Mouse (Mus musculus): ENCODE measurements around the gene 1700020L24Rik.

1700020L24Rik gene

GRCm38 (mm10) chr11:83437377-83437776, at the start of gene 1700020L24Rik:
1700020L24Rik (plus strand) TSS chr11:83437677.
- no peak for DNase-seq (ENCODE audit: low spot score in 2 of 2)

DNA sequence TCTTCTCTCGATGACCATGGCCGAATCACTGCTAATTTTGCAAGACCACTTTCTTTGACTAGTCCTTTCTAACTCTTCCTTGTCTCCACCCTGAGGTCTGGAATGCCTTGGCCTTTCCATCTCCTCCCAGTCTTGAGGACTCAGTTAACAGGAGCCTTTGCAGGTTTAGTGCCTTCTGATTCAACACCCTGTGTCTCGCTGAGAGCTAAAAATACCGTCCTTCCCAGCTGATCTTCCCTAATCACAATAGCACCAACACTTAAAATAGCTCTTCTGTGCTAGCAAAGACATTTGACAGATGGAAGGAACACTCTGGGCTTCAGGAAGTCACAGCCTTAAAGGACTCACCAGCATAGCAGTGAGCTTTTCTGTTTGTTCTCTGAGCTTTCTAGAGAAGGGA, 44.4 kb upstream of the 1700020L24Rik start:
- peak; percentile 39 to 51 for DNase-seq (ENCODE audit: low spot score in 2 of 2)

- no peak for DNase-seq (ENCODE audit: low spot score in 2 of 2)
These were observed 42.6 kb upstream of the 1700020L24Rik start for GRCm38 (mm10) chr11:83394802-83395439.

DNA sequence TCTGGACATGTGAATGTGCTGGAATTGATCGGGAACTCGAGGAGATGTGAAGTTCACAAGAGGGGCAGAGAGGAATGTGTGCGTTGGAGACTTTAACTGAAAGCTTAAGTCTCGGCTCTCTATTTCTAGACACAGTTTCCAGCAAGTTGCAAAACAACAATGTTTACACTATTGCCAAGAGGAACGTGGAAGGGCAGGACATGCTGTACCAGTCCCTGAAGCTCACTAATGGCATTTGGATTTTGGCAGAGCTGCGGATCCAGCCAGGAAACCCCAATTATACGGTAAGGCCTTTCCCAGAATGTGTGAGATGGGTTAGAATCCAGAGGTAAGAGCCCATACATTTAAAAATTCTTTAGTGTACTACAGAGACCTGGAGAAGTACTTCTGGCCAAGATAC, 39.9 kb upstream of the 1700020L24Rik start:
- DNase-seq (ENCODE audit: low spot score in 2 of 2) = peak; percentile 20 to 22

DNA sequence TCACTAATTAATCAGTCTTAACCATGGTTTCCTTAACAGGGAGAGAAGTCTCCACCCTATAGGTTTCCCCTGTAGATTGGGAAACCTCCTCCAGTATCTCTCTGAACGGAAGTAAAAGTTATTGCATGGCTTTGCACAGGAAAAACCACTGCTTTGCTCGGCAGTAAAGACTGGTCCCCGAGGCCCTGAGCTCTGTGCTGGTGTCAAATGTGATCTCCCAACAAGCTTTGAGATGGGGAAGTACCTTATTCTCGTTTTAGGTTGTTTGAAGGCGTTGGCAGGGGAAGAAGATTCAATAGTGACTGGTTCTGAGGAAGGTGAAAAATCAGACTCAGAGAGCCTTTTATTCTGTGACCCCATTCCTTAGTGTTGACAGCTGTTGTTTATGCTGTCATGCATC, 38.8 kb upstream of the 1700020L24Rik start:
- no peak for DNase-seq (ENCODE audit: low spot score in 2 of 2)

GRCm38 (mm10) chr11:83403787-83404186, 33.7 kb upstream of the 1700020L24Rik start:
- DNase-seq (ENCODE audit: low spot score in 2 of 2) = no peak

DNA sequence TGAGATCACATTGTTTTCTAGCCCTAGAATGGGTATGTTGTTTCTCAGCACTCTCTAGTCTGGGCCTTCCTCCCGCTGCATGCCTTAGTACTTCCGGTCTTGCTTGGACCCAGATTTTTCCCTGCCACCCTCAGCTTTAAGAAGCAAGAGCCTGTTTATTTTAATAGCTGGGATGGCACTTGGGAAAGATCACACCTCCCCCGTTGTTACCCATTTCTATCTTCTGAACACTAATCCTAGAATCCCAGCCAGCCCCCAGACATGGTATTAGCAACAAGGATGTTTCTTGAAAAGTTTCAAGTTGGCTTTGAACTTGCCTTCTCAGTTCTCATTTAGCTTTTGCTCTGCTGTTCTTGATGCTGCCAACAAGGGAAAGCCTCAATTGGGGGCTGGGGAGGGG, 31.1 kb upstream of the 1700020L24Rik start:
- DNase-seq (ENCODE audit: low spot score in 2 of 2) = no peak

GRCm38 (mm10) chr11:83408242-83408641, 29.2 kb upstream of the 1700020L24Rik start:
- no peak for DNase-seq (ENCODE audit: low spot score in 2 of 2)

GRCm38 (mm10) chr11:83409087-83409754, 28.3 kb upstream of the 1700020L24Rik start, which contains the start of gene Rasl10b:
Rasl10b (plus strand) TSS chr11:83409137.
- DNase-seq (ENCODE audit: low spot score in 2 of 2) = peak; percentile 33 to 52

- no peak for DNase-seq (ENCODE audit: low spot score in 2 of 2)
These were observed 27.6 kb upstream of the 1700020L24Rik start for GRCm38 (mm10) chr11:83409792-83410291.

DNA sequence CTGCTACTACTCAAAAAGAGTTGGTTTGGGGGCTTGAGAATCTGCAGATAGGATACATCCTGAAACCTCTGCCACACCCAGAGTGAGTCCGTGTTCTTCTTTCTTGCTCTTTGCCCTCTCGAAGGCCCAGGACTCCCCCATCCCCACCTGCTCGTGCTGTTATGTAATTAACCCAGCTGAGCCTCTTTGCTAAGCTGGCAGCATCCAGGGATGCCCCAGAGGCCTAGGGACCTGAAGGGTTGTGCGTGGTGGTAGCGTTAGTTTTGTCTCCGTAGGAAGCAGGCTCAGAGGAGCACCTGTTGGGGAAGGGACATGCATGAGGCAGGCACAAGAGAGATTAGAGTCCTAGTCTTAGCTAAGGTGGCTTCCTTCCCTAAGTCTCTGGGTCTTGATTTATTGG, 27.0 kb upstream of the 1700020L24Rik start:
- no peak for DNase-seq (ENCODE audit: low spot score in 2 of 2)

GRCm38 (mm10) chr11:83417080-83417479, 20.4 kb upstream of the 1700020L24Rik start:
- no peak for DNase-seq (ENCODE audit: low spot score in 2 of 2)

DNA sequence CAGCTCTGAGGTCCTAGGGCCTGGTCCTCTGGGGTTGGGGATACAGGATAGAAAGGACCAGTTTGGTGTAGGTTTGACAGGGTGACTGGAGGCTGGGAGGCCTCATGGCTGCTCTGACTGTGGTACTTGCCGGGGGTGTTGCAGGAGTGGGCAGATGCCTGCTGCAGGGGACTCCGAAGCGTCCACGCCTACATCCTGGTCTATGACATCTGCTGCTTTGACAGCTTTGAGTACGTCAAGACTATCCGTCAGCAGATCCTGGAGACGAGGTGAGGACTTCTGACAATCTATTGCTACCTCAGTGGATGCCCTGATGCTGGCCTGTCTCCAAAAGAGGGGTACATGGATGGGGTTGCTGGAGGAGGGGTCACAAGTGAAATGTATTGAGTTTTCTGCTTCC, 19.8 kb upstream of the 1700020L24Rik start:
- DNase-seq (ENCODE audit: low spot score in 2 of 2) = no peak

GRCm38 (mm10) chr11:83418566-83418965, 18.9 kb upstream of the 1700020L24Rik start:
- DNase-seq (ENCODE audit: low spot score in 2 of 2) = no peak

- no peak for DNase-seq (ENCODE audit: low spot score in 2 of 2)
These were observed 17.1 kb upstream of the 1700020L24Rik start for GRCm38 (mm10) chr11:83420338-83420737.

GRCm38 (mm10) chr11:83421305-83421704, 16.2 kb upstream of the 1700020L24Rik start:
- peak in 1 of 2 experiments; percentile 23 for DNase-seq (ENCODE audit: low spot score in 2 of 2)

GRCm38 (mm10) chr11:83424681-83425080, 12.8 kb upstream of the 1700020L24Rik start:
- DNase-seq (ENCODE audit: low spot score in 2 of 2) = peak; percentile 52 to 59

- DNase-seq (ENCODE audit: low spot score in 2 of 2) = no peak
These were observed 10.5 kb upstream of the 1700020L24Rik start for GRCm38 (mm10) chr11:83426964-83427363.

DNA sequence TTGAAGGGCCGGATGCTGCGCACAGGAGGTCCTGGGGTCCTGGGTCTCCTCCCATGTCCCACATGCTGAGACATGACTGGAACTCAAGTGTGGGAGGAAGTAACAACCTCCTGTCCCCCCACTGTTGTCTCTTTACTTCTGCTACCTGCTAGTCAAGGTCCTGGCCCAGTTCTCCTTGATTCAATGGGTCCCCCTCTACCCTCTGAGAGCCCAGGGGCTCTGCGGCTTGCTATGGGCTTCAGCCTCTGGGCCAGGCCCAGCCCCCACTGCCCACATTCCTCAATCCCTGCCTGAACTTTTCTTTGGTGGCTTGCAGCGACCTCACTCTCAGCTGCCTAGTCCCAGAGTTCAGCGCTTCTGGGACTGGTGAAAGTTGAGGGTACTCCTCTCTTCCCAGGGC, 8.1 kb upstream of the 1700020L24Rik start, which contains the start of gene Gas2l2:
Gene Gas2l2 (minus strand): TSS at position 101 of the 400 bp plus-strand sequence.
- no peak for DNase-seq (ENCODE audit: low spot score in 2 of 2)

DNA sequence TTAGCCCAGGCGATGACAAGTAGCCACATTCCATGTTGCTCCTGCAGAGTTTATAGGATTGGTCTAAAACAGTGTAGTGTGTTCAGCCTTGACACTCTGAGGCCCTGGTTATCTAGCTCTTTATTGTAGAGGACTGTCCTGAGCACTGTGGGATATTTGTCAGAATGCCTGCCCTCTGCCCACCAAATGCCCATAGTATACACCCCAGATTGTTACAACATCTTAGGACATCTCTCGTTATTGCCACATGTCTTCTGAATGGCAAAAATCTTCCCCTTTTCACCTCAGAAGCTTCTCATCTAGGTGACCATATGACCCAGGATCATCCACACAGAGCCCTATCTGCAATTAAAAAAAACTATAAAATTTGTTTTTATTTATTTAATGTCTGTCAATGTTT, 4.9 kb upstream of the 1700020L24Rik start:
- DNase-seq (ENCODE audit: low spot score in 2 of 2) = no peak

- DNase-seq (ENCODE audit: low spot score in 2 of 2) = no peak
These were observed 2.1 kb downstream of the 1700020L24Rik start for GRCm38 (mm10) chr11:83439426-83440060.
